Mouse (Mus musculus) subcutaneous adipose tissue, adult 2 months (tissue): ENCODE data around the gene Trappc3. TPM values are rescaled to one million over a fixed set of nuclear protein-coding genes. Genes with fewer than 3 reads are reported as not detected.

Source experiments
- polyA plus RNA-seq: library from polyadenylated mRNA; depleted of rRNA; stranded (reverse); fragments of >200 nt; gene quantifications from 2 replicates; pipeline ENCODE4 v1.2.3, GENCODE M21; 2012; ENCODE audit warnings: low replicate concordance; rRNA removed

Gene Trappc3
- 68.1 and 71.5 TPM in 2 replicates for polyA plus RNA-seq

DNA sequence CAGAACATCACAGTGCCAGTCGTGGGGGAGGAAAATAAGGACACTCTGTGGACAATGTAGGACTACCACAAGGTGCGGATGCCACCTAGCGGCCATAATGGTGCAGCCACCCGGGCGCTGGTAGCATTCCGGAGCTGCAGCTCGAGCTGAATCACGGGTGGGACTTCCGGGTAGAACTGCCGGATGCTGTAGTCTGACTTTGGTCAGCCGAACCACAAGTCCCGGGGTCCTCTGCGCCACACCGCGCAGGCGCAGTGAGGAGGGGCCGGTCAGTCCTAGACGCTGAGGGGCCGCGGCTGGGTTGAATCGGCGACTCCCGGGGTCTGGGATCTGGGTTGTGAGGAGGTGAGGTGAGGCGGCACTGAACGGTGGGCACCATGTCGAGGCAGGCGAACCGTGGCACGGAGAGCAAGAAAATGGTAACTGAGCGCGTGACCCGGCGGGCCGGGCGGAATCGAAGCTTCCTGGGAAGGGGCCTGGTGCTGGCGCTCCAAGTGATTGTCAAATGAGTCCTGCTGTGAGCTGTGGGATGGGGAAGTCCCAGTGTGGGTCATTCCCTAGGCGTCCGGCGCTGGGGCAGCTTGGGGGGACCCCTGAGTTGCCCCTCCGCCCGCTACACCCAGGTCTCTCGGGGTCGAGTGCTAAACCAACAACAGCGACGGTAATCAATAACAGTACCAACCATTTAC lies at the start of gene Trappc3:
Trappc3 (plus strand) TSS at position 207 of the 689 bp plus-strand sequence.

DNA sequence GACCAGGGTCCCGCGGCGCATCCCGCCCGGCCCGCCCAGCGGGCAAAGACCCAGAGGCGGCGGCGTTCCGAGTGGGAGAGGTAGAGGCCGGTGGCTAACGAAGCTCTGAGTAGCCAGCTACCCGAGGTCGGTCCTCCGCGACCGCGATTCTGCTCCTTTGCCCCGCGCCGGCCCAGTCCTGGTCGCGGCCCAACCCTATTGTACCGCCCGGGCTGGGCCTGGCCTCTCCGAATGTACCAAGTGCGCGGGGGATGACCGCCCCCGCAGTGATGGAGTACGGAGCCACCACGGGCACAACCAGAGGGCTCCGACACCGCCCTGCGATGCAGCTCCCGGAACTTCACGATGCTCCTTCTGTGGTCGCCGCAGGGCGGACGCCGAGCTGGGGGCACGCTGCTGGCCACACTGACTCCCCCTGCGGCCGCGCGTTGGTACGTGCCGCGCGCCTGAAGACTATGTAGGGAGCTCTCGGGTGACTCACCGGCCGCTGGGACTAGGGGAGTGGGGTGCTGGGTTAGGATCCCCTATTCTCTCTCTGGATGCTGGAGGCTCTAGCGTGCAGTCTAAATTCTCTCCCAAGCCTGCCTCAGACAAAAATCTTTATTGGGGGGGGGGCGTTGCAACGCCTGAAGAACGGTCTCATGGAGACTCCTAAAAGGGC lies 5.9 kb upstream of the Trappc3 start, which contains the start of gene Map7d1:
Map7d1 (minus strand) TSS at position 213 of the 661 bp plus-strand sequence.

DNA sequence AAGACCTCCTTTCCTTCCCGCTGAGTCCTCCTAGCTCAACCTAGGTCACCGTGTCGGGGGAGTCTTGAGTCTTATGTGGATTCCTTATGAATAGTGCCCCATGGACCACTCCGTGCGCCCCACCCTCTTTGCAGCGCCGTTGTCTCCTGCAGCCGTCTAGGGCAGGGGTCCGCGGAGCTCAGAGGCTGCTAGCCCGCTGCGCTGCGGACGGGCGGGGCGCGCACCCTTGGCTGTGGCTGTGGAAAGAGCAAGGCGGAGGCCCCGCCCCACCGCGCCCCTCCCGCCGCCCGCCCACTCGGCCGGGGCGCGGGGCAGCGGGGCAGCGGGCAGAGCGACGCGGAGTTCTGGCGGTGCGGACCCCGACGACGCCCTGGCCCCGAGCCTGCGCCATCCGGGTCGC lies 24.4 kb downstream of the Trappc3 start, which contains the start of gene Col8a2:
Col8a2 (plus strand) TSS at position 302 of the 400 bp plus-strand sequence.

DNA sequence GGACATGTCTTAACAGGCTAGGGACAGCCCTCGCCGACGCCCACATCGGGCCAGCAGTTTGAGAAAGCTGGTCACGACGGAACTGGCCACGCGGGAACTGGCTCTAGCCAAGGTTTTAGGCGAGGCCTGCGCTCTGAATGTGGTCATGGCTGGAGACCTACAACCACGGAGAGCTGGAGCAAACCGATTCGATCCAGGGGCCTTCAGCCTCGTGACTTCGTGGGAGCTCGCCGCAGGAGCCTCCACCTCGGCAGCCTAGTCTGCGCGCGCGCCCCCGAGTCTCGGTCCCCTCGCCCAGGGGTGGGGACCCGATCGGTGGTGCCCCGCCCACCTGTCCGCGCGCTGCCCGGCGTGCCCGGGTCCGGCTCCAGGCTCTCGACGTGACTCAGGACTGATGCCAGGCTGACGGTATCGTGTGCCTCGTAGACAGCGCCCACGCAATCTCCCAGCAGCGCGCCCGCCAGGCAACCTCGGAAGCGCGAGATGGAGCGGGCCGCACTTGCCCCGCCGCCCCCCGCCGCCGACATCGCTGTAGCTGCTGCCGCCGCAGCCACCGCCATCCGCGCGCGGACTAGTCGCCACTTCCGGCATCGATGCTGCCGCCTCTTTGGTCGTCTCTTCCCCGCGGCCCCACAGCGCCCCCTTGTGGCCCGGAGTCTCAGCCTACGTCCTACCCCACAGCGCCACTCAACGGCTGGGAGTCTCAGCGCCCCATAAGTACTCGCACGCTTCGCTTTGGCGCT lies 59.2 kb downstream of the Trappc3 start, which contains the start of gene Adprhl2:
Adprhl2 (minus strand) TSS at position 593 of the 743 bp plus-strand sequence.

DNA sequence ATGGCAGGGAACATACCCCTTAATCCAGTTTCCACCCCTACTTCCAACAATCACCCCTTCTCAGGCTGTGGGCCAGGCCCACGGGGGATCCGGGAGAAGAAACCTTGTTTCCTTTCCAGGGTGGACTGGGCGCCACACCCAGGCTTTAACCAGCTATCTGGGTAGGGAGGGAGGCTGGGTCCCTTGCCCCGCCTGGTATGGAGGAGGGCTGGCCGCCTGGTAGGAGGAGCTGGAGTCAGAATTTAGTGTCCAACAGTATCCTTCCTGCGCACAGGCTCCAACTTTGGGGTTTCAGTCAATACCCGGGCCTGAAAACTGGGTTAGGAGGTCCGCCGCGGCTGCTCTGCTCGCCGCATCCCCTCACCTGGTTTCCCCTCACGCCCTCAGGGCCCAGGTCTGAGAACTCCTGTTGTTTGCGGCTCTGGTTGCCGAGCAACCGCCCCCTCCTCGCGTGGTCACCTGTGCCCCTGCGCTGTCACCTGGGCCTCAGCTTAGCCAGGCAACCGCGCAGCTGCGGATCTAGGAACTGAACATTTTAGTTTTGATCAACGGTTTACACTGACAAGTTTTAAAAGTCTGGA lies 63.2 kb downstream of the Trappc3 start, which contains the start of gene Tekt2:
Tekt2 (minus strand) TSS at position 408 of the 581 bp plus-strand sequence.

Other genes starting within 250 kb of the Trappc3 start
- gene Csf3r, start 237.8 kb upstream of the Trappc3 start, polyA plus RNA-seq: 3.4 and 15.9 TPM in 2 replicates
- 61.6 and 88.3 TPM in 2 replicates for gene Mrps15, start 215.4 kb upstream of the Trappc3 start, polyA plus RNA-seq
- 7.1 and 8.5 TPM in 2 replicates for gene Oscp1, start 203.8 kb upstream of the Trappc3 start, polyA plus RNA-seq
- gene Lsm10, start 165.7 kb upstream of the Trappc3 start, polyA plus RNA-seq: 67.9 and 81.9 TPM in 2 replicates
- gene Stk40, start 158.4 kb upstream of the Trappc3 start, polyA plus RNA-seq: 45.7 and 49.8 TPM in 2 replicates
- 56.7 and 137 TPM in 2 replicates for gene Eva1b, start 114.6 kb upstream of the Trappc3 start, polyA plus RNA-seq
- gene Sh3d21, start 98.8 kb upstream of the Trappc3 start, polyA plus RNA-seq: 3.2 and 3.8 TPM in 2 replicates
- 53.3 and 84.9 TPM in 2 replicates for gene Thrap3, start 59.6 kb upstream of the Trappc3 start, polyA plus RNA-seq
- 88.8 and 106 TPM in 2 replicates for gene Map7d1, start 6.0 kb upstream of the Trappc3 start, polyA plus RNA-seq
- 0.82 and 5.8 TPM in 2 replicates for gene Col8a2, start 24.5 kb downstream of the Trappc3 start, polyA plus RNA-seq
- 38.9 and 56.9 TPM in 2 replicates for gene Adprhl2, start 59.4 kb downstream of the Trappc3 start, polyA plus RNA-seq
- gene Tekt2, start 63.4 kb downstream of the Trappc3 start, polyA plus RNA-seq: 5.2 and 14.5 TPM in 2 replicates
- 6.7 and 26.2 TPM in 2 replicates for gene Ago3, start 167.2 kb downstream of the Trappc3 start, polyA plus RNA-seq
- 12.5 and 29.0 TPM in 2 replicates for gene Ago1, start 206.3 kb downstream of the Trappc3 start, polyA plus RNA-seq